Mouse (Mus musculus): ENCODE data around the gene Polr2j.

- no peak for TF ChIP-seq TAL1 (IDR thresholded peaks at IDR 0.05; ENCODE audit: low read length)
- TF ChIP-seq GATA1 (IDR thresholded peaks at IDR 0.05; ENCODE audit: low read length), result no peak
Measured at GRCm38 (mm10) chr5:136144606-136145430, 28.4 kb downstream of the Polr2j start.
